Mouse (Mus musculus): ENCODE data around the gene Hook2. TPM values are rescaled to one million over a fixed set of nuclear protein-coding genes. Genes with fewer than 3 reads are reported as not detected.
A peak's percentile ranks its signal among the peaks of the same experiment; 100 is the strongest.

Gene Hook2
- polyA plus RNA-seq, 1 experiment from 2014 or later = 18.2 TPM

DNA sequence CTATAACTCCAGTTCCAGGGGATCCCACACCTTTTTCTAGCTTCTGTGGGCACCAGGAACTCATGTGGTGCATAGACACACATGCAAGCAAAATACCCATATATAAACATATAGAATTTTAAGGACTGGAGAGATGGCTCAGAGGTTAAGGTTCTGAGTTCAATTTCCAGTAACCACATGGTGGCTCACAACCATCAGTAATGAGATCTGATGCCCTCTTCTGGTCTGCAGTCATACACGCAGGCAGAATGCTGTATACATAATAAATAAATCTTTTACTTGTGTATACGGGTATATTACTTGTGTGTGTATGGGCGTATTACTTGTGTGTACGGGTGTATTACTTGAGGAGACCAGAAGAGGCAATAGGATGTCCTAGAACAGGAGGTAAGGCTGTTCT, 26.5 kb upstream of the Hook2 start:
- no peak overlapping the region for H3K4me2 ChIP-seq (replicated peaks)
- peaks cover 14% of the 10 kb centered on the region for H3K36me3 ChIP-seq
- no peak for ATAC-seq (ENCODE audit: low FRiP score, low read depth)
- H3K27ac ChIP-seq = no peak overlapping the region
- no peak overlapping the region for H3K4me3 ChIP-seq
- H3K9ac ChIP-seq = no peak overlapping the region
- no peaks in the 10 kb centered on the region for H3K27me3 ChIP-seq (replicated peaks)
- peaks cover 13% of the 10 kb centered on the region for H3K4me1 ChIP-seq
- WGBS = 90% methylated on average over 4 of the region's 4 CpGs
- H3K9me3 ChIP-seq = no peaks in the 10 kb centered on the region

DNA sequence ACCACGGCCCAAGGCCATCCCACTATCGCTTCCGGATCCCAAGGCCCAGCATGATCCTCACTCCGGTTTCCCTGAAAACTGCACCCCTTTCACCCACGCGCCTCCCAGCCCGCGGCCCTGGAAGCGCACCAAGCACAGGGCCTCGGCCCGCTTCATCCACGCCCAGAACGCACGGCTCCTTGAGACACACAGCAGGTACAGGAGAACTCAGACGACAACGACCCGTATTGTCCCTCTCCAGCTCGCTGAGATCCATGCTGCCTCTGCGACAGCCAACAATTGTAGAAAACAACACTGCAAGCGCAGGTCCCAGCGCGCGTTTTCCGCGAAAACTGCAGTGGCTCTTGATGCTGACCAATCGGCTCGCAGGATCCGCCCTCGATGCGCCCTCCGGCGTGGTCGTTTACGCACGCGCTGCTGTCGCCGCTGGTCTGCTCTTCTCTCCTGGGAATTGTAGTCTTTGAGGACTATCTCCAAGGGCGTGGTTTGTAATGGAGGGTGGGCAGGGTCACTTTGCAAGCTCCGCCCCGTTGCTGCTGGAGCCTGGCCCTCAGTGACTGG, 24.6 kb upstream of the Hook2 start:
- peak overlapping the region; percentile 68 for H3K9ac ChIP-seq
- ATAC-seq (ENCODE audit: low FRiP score, low read depth) = peak; percentile 74
- no peak overlapping the region for H3K27ac ChIP-seq
- under 1% methylated on average over 41 of the region's 41 CpGs for WGBS
- H3K4me3 ChIP-seq = peak overlapping the region; percentile 56
- peaks cover 20% of the 10 kb centered on the region for H3K4me1 ChIP-seq
- H3K9me3 ChIP-seq = no peaks in the 10 kb centered on the region
- no peaks in the 10 kb centered on the region for H3K27me3 ChIP-seq (replicated peaks)
- peaks cover 6% of the 10 kb centered on the region for H3K36me3 ChIP-seq
- H3K4me2 ChIP-seq (replicated peaks) = peak overlapping the region; percentile 89

DNA sequence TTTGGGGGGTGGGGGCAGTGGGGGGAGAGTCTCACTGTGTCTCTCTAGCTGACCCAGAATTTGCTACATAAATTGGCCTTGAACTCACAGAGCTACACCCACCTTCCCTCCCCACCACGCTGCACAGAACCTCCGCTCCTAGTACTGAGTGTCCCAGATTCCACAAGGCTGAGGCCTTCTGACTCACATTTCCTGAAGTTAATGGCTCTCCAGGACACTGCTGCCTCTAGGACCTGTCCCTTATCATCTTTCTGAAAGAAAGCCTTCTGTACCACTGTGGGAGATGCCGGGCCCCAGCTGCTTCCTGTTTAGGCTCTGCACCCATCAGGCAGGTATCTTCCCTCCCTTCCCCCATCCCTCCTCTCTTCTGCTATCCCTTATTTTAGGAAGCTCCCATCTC, 23.8 kb upstream of the Hook2 start:
- Histone ChIP-seq H3K27ac (no peak overlapping the region), H3K4me3 (no peak overlapping the region), H3K36me3 (peaks cover 13% of the 10 kb centered on the region), H3K9ac (no peak overlapping the region), H3K4me2 (replicated peaks) (peak overlapping the region; percentile 89), H3K4me1 (peaks cover 26% of the 10 kb centered on the region), H3K27me3 (replicated peaks) (no peaks in the 10 kb centered on the region), H3K9me3 (no peaks in the 10 kb centered on the region)
- no peak for ATAC-seq (ENCODE audit: low FRiP score, low read depth)
- 51% methylated on average over 3 of the region's 3 CpGs for WGBS

DNA sequence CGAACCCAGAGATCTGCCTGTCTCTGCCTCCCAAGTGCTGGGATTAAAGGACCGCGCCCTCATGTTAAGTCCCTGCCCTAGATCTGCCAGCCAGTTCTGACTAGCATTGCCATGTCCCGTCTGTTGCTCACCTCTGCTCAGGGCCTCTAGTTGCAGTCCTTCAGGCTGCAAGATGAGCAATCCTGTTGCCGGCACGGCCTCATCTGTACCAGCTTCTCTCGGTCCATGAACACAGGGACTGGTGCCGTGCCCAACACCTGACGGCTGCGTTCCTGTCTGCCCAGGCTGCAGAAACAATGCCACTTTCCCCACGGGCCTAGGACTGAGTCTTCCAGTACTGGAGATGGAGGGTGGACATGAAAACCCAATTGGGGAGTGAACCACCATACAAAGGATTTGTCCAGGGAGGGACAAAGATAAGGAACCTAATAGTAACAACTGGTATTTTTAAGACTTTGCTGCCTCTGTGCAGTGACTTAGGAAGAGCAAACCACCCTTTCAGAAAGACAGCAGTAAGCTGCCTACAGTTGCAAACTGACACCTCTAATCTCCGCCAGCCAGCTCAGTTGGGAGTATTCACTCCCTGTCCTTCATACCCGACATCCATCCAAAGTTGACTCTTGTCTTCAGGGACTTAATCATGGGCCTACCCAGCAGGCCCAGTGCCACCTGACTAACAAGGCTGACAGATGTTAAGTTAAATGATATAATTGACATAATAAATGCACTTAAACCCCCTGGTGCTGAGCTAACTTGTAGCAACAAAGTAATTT, 22.7 kb upstream of the Hook2 start:
- Histone ChIP-seq H3K4me1 (peaks cover 26% of the 10 kb centered on the region), H3K36me3 (peaks cover 21% of the 10 kb centered on the region), H3K9ac (0 out of 2 replicates have a peak overlapping the region, but pooled peaks have one; percentile 17), H3K27ac (no peak overlapping the region), H3K4me2 (replicated peaks) (no peak overlapping the region), H3K4me3 (no peak overlapping the region), H3K9me3 (no peaks in the 10 kb centered on the region), H3K27me3 (replicated peaks) (no peaks in the 10 kb centered on the region)
- WGBS = 92% methylated on average over 13 of the region's 13 CpGs
- no peak for ATAC-seq (ENCODE audit: low FRiP score, low read depth)

DNA sequence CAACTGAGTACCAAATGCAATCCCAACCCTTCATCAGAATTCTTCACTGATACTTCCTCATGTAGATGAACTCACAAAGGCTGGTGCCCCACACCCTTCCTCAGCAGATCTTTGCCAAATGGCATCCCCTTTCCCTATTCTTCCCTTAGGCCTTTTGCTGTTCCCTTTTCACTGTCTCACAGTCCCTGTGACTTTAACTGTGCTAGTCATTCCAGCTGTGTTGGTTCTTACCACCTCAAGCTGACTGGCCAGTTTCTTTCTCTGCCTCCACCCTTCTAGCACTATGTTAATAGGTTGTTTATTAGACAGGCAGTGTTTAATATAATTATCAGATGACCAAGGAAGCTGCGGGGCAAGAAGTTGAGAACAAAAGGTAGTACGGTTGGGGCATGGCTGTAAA, 21.8 kb upstream of the Hook2 start:
- ATAC-seq (ENCODE audit: low FRiP score, low read depth) = no peak

DNA sequence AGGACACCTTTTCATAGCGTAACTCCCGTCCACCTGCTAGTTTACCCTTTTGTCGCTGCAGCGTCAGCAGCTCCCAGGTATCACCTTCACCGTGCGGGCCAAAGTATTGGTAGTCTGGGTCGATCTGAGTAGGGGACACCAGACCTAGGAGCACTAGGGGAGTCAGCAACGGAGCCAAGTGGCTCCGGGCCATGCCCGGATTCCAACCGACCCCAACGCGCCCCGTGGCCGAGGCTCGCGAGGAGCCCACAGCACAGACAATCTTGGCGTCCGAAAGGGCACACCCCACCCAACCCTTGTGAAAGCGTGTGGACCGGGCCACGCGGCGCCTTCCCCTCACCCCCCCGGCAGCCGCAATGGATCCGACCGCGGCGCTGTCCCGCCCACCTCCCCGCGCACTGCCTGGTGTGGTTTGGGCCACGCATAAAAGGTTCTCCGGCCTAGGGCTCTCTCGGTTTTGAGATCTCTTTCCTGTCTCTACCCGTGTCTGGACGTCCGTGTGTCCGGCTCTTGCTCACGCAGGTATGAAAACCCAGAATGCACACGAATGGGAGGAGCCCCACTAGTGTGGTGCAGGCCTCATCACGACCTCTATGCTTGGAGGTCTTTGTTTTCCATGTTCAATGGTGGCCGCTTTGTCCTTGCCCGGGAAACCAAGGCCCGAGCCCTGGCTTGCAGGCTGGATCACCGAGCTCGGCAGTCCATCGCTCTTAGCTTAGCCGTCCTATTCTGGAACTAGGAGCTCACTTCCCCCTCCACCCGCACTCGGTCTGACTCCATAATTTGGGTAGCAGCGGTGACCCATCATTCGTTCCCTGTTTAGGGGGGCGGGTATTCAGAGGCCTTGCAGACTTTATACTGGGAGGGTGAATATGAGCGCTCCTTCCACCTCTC, 20.9 kb upstream of the Hook2 start, which contains the start of the genes Gm49661, Prdx2 and Rnaseh2a:
TSS of gene Gm49661 (minus strand) at position 193 of the 894 bp plus-strand sequence.
TSS of gene Prdx2 (plus strand) at position 347 of the 894 bp plus-strand sequence.
TSS of gene Rnaseh2a (minus strand) at position 527 of the 894 bp plus-strand sequence.
- Histone ChIP-seq H3K4me2 (replicated peaks) (peak within 1 kb of the TSS; percentile 91), H3K9me3 (no peaks in the 10 kb centered on the region), H3K27ac (peak within 1 kb of the TSS; percentile 50), H3K27me3 (replicated peaks) (no peaks in the 10 kb centered on the region), H3K36me3 (peaks cover 36% of the 10 kb centered on the region), H3K4me1 (peaks cover 26% of the 10 kb centered on the region), H3K4me3 (peak within 1 kb of the TSS; percentile 80), H3K9ac (peak within 1 kb of the TSS; percentile 96)
- WGBS = under 1% methylated on average over 56 of the region's 56 CpGs
- peak; percentile 74 for ATAC-seq (ENCODE audit: low FRiP score, low read depth)

More for the DNA sequence above, 21.8 kb upstream of the Hook2 start:
- Histone ChIP-seq H3K4me2 (replicated peaks) (peak overlapping the region; percentile 91), H3K27ac (no peak overlapping the region), H3K9me3 (no peaks in the 10 kb centered on the region), H3K27me3 (replicated peaks) (no peaks in the 10 kb centered on the region), H3K4me1 (peaks cover 26% of the 10 kb centered on the region), H3K9ac (peak overlapping the region; percentile 96), H3K36me3 (peaks cover 29% of the 10 kb centered on the region), H3K4me3 (peak overlapping the region; percentile 80; the same call in 1 of the 2 replicates)
- 6% methylated on average over 2 of the region's 2 CpGs for WGBS

DNA sequence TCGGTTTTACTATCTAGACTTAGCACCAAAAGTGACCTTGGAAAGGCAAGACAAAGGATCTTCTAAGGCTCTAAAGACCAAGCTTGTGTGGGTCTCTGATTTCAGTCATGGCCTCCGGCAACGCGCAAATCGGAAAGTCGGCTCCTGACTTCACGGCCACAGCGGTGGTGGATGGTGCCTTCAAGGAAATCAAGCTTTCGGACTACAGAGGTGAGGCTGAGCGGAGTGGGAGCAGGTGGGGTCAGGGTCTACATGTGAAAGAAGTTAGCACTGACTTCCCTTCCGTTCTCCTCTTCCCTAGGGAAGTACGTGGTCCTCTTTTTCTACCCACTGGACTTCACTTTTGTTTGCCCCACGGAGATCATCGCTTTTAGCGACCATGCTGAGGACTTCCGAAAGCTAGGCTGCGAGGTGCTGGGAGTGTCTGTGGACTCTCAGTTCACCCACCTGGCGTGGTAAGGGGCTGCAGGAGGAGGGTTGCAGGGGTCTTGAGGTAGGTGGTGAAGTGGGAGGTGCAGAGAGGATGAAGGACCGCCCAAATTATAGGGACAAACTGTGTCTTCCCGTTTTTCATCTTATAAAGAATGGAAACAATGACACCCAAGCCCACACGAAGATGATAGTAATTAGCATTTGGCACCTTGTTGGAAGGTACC, 20.1 kb upstream of the Hook2 start:
- Histone ChIP-seq H3K9ac (peak overlapping the region; percentile 96), H3K4me2 (replicated peaks) (peak overlapping the region; percentile 91), H3K4me1 (peaks cover 26% of the 10 kb centered on the region), H3K27ac (peak overlapping the region; percentile 50), H3K9me3 (no peaks in the 10 kb centered on the region), H3K27me3 (replicated peaks) (no peaks in the 10 kb centered on the region), H3K36me3 (peaks cover 36% of the 10 kb centered on the region), H3K4me3 (peak overlapping the region; percentile 80)
- no peak for ATAC-seq (ENCODE audit: low FRiP score, low read depth)
- 13% methylated on average over 21 of the region's 21 CpGs for WGBS

DNA sequence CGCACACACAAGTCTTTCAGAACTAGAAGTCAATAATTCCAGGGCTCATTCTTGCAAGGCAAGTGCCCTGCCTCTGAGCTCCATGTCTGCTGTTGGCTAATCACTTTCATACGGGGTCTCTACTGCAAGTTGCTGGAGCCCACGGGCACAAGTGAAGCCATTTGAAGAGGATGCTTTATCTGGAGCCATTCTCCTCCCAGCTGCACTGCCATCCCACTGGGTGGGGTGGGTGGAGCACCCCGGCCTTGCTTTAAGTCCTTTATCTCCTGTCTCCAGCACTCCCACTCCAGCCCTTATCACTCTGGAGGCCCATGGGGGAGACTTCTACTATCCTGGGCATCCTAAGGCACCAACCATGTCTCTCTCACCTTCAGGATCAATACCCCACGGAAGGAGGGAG, 19.5 kb upstream of the Hook2 start:
- ATAC-seq (ENCODE audit: low FRiP score, low read depth) = no peak
- no peaks in the 10 kb centered on the region for H3K27me3 ChIP-seq (replicated peaks)
- peak overlapping the region; percentile 80 for H3K4me3 ChIP-seq
- peaks cover 36% of the 10 kb centered on the region for H3K36me3 ChIP-seq
- H3K27ac ChIP-seq = no peak overlapping the region
- WGBS = 71% methylated on average over 5 of the region's 5 CpGs
- H3K4me2 ChIP-seq (replicated peaks) = peak overlapping the region; percentile 91
- peak overlapping the region; percentile 96 for H3K9ac ChIP-seq
- H3K4me1 ChIP-seq = peaks cover 26% of the 10 kb centered on the region
- H3K9me3 ChIP-seq = no peaks in the 10 kb centered on the region

DNA sequence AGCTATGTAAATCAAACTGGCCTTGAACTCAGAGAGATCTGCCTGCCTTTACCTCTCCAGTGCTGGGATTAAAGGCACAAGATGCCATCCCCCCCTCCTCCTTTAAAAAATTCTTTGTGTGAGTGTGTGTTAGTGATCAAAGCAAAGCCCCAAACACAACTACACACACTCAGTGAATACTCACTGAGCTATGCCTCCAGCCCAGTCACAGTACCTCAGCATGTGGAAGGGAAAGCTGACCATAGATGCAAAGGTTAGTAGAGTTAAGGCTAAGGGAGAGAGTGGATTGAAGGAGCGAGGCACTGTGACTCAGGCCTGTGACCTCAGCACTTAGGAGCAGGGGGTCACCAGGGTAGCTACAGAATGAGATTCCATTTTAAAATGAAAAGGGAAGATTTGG, 17.3 kb upstream of the Hook2 start:
- Histone ChIP-seq H3K4me2 (replicated peaks) (no peak overlapping the region), H3K4me3 (no peak overlapping the region), H3K9ac (peak overlapping the region; percentile 38; the same call in 1 of the 2 replicates), H3K9me3 (no peaks in the 10 kb centered on the region), H3K27me3 (replicated peaks) (peaks cover 11% of the 10 kb centered on the region), H3K4me1 (peaks cover 47% of the 10 kb centered on the region), H3K36me3 (peaks cover 36% of the 10 kb centered on the region), H3K27ac (no peak overlapping the region)
- no peak for ATAC-seq (ENCODE audit: low FRiP score, low read depth)
- 93% methylated on average over 1 of the region's 1 CpGs for WGBS

DNA sequence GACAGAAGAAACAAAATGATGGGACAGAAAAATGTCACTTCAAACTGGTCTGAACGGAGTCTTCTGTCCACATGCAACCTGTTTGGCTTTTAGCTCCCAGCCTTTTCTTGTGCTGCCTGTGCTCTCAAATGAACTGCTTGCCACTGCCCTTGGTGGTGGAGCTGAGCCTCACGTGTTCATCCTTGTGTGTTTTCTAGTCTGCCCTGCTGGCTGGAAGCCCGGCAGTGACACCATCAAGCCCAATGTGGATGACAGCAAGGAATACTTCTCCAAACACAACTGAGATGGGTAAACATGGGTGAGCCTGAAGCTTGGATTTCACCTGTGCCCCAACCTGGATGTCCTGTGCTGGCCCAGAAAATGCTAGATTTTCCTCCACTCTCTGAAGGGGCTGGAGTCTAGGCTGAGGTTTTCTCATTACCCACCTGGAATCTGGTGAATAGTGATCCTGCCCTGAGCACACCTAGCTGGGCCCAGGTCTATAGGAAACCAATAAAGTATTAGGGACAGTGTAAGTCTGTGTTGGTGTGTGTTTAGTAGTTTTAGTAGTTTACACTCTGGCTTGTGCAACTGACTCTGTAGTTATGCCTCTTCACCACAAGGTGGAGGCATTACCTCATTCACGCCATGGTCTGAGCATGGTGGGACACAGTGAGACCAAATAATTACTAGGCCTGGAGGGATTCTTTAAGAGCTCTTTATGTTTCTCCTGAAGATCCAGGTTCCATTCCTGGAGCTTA, 16.4 kb upstream of the Hook2 start:
- no peak overlapping the region for H3K4me3 ChIP-seq
- ATAC-seq (ENCODE audit: low FRiP score, low read depth) = no peak

More for the DNA sequence above, 16.4 kb upstream of the Hook2 start:
- Histone ChIP-seq H3K9ac (no peak overlapping the region), H3K9me3 (no peaks in the 10 kb centered on the region), H3K27me3 (replicated peaks) (peaks cover 17% of the 10 kb centered on the region), H3K27ac (no peak overlapping the region), H3K4me1 (peaks cover 49% of the 10 kb centered on the region), H3K36me3 (peaks cover 36% of the 10 kb centered on the region), H3K4me2 (replicated peaks) (0 out of 2 replicates have a peak overlapping the region, but pooled peaks have one; percentile 12)
- WGBS = 64% methylated on average over 4 of the region's 4 CpGs

Data from neural tube, embryonic 12.5 days (tissue).